Mouse (Mus musculus): Measurements from ENCODE around the gene Itga5.
"Not testable (repeated sequence)": the region's sequence is repeated elsewhere in the genome, so short reads cannot be mapped to it uniquely, and the experiment has no call there.

The Itga5 gene

DNA sequence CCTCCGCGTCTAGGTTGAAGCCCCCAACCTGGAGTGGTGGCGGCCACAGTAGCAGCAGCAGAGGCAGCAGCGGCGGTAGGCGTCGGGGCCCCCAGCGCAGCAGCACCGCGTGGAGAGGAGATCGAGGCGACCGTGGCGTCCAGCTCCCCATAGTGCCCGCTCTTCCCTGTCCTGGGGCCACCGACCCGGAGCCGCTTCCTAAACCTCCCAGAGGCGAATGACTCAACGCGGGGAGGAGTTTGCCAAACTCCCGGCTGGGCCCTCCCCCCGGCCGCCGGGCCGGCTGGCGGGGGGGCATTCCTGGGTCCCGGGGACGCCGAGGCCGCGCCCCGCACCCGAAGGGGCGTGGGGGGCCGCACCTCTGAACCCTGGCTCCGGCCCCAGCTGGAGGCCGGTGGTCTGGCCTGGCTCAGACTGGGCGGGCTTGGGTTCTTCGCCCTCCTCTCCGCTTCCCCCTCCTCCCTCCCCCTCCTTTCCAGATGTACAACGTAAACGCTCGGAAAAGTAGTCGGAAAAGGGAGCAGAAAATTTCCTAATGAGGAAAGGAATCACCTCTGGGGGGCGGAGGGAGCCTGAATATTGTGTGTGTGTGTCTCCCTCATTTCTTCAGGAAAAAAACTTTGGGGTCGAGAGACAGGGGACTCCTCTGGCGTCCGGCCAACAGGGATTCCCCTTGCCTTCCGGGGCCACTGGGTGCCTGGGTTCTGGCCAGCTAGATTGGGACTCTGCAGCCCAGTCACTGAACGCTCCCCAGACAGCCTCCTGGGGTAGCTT lies at the start of gene Itga5:
TSS of gene Itga5 (minus strand) at position 388 of the 774 bp plus-strand sequence.
- DNase-seq (ENCODE audit: low spot score in 2 of 2) = peak; percentile 79 to 82

DNA sequence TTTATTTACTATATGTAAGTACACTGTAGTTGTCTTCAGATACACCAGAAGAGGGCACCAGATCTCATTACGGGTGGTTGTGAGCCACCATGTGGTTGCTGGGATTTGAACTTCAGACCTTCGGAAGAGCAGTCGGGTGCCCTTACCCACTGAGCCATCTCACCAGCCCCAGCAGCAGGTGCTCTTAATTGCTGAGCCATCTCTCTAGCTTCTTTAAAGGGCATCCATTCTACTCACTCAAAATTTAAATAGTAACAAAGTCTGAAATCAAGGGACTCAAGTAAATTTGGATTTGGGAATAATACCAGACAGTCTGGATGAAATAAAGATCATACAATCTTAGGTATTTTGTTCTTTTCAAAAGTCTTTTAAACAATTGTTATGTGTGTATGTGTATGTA lies 39.0 kb upstream of the Itga5 start:
- DNase-seq (ENCODE audit: low spot score in 2 of 2) = not testable (repeated sequence)

DNA sequence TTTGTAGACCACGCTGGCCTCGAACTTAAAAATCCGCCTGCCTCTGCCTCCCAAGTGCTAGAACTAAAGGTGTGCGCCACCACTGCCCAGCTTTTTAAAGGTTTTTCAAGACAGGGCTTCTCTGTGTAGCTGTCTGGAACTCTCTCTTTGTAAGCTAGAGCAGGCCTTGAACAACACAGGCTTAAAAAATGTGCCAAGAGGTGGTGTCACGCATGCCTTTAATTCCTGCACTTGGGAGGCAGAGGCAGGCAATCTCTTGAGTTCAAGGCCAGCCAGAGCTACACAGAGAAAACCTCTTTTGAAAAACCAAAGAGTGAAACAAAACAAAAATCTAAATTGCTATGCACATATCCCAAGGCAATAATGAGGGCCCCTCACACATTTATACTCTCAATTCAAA lies 34.8 kb upstream of the Itga5 start:
- DNase-seq (ENCODE audit: low spot score in 2 of 2) = no peak

- no peak for DNase-seq (ENCODE audit: low spot score in 2 of 2)
Measured at GRCm38 (mm10) chr15:103393577-103393976, 27.0 kb upstream of the Itga5 start.

- no peak for DNase-seq (ENCODE audit: low spot score in 2 of 2)
Measured at GRCm38 (mm10) chr15:103388556-103389145, 22.1 kb upstream of the Itga5 start.

DNA sequence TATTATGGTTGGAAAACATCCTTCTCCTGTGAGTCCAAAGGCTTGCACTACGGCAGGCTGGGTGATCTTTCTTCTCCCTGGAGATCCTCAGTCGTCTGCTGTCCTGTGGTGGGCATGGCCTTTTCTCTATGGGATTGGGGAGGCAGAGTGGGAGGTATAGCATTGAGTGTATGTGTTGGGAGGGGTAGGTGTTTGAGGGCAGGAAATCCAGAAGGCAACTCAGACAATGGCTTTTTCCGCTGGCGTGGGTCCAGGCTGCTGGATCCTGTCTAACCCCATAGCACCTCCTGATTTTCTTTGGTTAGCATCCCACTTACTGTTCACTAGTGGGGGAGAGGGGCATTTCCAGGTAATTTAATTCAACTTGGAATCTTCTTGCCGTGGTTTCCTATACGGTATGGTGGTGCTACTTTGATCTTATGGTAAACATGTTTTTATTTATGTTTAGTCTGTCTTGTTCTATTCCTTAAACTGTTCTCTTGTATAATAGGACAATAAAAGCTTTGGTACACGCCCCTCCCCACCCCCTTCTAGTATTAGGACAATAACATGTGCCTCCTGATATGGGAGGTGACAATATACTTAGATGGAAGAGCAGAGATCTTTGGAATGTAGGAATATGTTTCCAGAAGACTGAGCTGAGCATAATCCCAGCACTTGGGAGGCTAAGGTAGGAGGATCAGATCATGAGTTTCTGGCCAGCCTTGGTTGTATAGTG lies 17.4 kb upstream of the Itga5 start:
- no peak for DNase-seq (ENCODE audit: low spot score in 2 of 2)

DNA sequence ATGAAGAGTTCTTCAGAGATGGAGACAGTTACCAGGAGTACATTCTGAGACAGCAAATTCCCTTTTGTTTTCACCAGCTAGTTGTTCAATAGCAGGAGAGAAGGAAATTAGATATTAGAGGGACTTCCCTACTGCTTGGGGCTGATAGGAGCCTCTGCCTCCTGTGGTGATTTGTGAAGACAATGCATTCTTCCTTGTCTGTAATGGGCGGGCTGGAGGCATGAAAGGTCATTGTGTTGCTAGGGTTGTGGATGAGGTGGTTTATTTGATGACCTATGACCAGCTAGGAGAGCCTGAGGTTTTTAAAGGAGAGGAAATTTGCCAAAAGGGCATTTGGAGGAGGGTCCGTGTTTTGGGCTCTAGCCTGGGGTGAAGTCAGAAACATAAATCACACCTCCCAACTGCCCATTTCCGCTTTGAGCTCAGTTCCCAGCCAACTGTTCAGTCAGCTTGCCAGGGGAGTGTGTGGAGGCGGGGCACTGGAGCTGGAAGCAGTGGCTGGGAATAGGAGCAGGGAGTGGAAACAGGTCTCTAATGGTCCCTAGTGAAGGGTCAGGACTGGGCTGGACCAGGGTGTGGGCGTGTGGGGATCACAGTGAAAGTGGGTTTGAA lies 16.3 kb upstream of the Itga5 start:
- DNase-seq (ENCODE audit: low spot score in 2 of 2) = peak in 1 of 2 experiments; percentile 55

- DNase-seq (ENCODE audit: low spot score in 2 of 2) = no peak
Measured at GRCm38 (mm10) chr15:103382075-103382474, 15.5 kb upstream of the Itga5 start.

DNA sequence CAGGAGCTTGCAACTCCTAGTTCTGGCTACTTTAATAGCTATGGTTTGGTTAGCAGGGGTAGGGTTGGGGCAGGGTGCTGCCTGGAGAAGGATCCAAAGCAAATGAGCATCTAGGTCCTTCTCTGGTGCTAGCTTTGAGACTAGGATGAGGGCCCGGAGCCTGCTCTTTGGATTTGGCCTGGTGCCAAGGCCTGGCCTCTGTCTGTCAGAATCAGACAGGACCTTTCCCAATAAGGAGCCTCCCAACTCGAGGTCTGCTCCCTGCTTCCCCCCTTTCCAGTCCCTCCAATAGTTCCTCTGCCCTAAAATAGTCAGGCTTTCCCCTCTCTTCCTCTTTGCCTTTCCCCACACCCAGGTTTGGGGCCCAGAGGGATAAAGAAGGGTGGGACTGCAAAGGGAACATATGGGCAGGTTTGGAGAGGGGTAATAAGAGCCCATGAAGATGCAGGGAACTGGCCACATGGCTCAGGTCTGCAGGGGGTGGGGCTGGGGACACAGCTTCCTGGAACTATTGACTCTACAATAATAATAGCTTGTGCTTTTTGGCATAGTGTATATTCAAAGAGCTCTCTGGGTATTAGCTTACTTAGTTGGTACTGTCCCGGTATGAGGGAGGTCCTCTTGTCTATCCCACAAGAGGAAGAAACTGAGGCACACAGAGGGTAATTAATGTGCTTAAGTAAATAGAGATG lies 12.2 kb upstream of the Itga5 start:
- DNase-seq (ENCODE audit: low spot score in 2 of 2) = no peak

- DNase-seq (ENCODE audit: low spot score in 2 of 2) = no peak
Measured at GRCm38 (mm10) chr15:103377752-103378664, 11.4 kb upstream of the Itga5 start.

- DNase-seq (ENCODE audit: low spot score in 2 of 2) = peak in 1 of 2 experiments; percentile 42
Measured at GRCm38 (mm10) chr15:103376837-103377269, 10.3 kb upstream of the Itga5 start.

GRCm38 (mm10) chr15:103375112-103375800 lies 8.7 kb upstream of the Itga5 start:
- DNase-seq (ENCODE audit: low spot score in 2 of 2) = no peak

DNA sequence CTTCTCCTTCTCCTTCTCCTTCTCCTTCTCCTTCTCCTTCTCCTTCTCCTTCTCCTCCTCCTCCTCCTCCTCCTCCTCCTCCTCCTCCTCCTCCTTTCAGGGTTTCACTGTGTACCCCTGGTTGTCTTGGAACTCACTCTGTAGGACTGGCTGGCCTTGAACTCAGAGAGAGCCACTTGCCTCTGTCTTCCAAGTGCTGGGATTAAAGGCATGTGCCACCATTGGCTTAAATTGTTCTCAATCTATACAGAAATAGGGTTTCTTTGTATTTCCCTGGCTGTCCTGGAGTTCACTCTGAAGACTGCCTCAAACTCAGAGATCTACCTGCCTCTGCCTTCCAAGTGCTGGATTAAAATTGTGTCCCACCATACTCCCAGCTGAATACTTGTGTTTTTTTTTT lies 5.9 kb upstream of the Itga5 start:
- no peak for DNase-seq (ENCODE audit: low spot score in 2 of 2)

- DNase-seq (ENCODE audit: low spot score in 2 of 2) = no peak
Measured at GRCm38 (mm10) chr15:103371741-103372140, 5.2 kb upstream of the Itga5 start.

DNA sequence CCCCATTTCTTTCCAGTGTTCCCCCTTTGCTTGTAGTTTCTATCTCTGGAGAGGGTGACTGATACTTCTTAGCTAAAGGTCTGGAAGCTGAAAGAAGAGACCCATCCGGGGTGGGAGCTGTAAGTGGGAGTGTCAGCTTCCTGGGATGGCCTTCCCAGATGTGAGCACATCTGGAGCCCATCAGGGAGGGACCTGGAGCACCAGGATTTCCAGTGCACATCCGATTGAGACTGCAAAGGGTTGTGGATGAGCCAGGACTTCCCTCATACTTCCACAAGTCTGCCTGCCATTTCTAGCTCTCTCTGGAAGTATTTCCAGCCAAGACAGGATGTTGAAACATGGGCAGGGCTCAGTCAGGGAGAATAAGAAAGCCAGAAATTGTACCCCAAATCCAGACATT lies 4.6 kb upstream of the Itga5 start:
- DNase-seq (ENCODE audit: low spot score in 2 of 2) = no peak

DNA sequence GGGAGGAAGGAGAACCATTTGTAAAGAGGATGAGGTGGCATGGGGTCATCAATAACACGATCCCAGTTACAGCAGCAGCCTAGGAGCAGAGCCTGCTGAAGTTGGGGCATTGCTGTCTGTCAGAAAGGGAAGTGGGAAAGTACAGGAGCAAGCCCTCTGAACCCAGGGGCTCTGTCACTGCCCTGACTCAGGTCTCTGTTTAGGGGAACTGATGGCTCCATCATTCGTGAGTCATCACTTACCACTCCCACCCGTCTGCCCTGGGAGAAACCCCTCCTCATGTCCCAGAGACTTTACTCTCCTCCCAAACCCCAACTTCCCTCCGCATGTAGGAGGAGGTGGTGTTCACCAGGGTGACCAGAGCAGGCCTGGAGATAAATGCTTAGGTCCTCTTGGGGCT lies 3.9 kb upstream of the Itga5 start:
- no peak for DNase-seq (ENCODE audit: low spot score in 2 of 2)

DNA sequence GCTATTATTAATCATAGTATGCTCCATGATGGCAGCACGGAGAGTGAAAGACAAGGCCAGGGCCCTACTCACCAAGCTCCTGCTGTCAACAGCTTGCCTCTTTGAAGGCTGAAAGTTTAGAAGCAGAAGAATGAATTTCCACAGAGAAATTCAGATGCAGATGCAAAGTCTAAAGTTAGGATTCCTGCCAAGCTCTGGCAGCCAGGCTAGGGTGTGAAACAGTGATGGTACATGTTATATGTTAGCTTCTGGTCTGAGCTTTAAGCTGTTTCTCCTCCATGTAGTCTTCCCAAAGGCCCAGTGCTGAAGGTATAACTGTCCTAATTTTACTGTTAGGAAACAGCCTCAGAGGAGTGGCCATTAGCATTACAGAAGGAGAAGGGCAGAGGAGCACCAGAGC lies 2.6 kb upstream of the Itga5 start:
- no peak for DNase-seq (ENCODE audit: low spot score in 2 of 2)

- no peak for DNase-seq (ENCODE audit: low spot score in 2 of 2)
Measured at GRCm38 (mm10) chr15:103368179-103368940, 1.8 kb upstream of the Itga5 start.
